Comparison of ENCODE assay signal across 27 mouse cellular contexts in genomic region chr17:53551306-53552299, GRCm38 (mm10). TPM values are rescaled to one million over a fixed set of nuclear protein-coding genes. Genes with fewer than 3 reads are reported as not detected.
DNase-seq lines count a peak whose midpoint lies in the region; ATAC-seq and TF ChIP-seq lines count a peak whose summit lies in the region.
"Had no signal": no experiment of that assay in that cellular context is flagged by ENCODE, and none has a peak within 500 bp of the region (broad histone marks: within the 10 kb centered on the region; RNA-seq: fewer than 3 reads in every experiment).

No protein-coding gene starts in this region.

- intact Hi-C loops in heart, postnatal 10 days (cut with DNase I) = no loop called here

- H3K9me3 ChIP-seq in heart, embryonic 10.5 days = no peaks in the 10 kb centered on the region
- H3K9me3 ChIP-seq in midbrain, embryonic 12.5 days = no peaks in the 10 kb centered on the region; the same call in 1 of the 2 replicates
- H3K9me3 ChIP-seq in midbrain, postnatal 0 days (ENCODE audit: low read length) = no peaks in the 10 kb centered on the region
- H3K9me3 ChIP-seq in forebrain, embryonic 16.5 days (ENCODE audit: control insufficient read depth, low read length) = no peaks in the 10 kb centered on the region
- H3K9me3 ChIP-seq: embryonic facial prominence, embryonic 13.5 days; limb, embryonic 10.5 days; liver, embryonic 15.5 days; lung, embryonic 15.5 days had no signal

- no peak for TF ChIP-seq CTCF in midbrain, postnatal 0 days (IDR thresholded peaks at IDR 0.05)

- H3K27ac ChIP-seq in heart, embryonic 10.5 days = no peak overlapping the region
- no peak overlapping the region for H3K27ac ChIP-seq in midbrain, embryonic 12.5 days (replicated peaks)
- H3K27ac ChIP-seq in midbrain, postnatal 0 days (ENCODE audit: low read depth, low read length) = no peak overlapping the region
- H3K27ac ChIP-seq in forebrain, embryonic 16.5 days (ENCODE audit: low read length) = peak overlapping the region; percentile 75
- H3K27ac ChIP-seq: embryonic facial prominence, embryonic 13.5 days; kidney, postnatal 0 days; limb, embryonic 10.5 days; liver, embryonic 15.5 days; lung, embryonic 15.5 days had no signal

- no peaks in the 10 kb centered on the region for H3K27me3 ChIP-seq in heart, embryonic 10.5 days (ENCODE audit: insufficient read depth, poor library complexity, severe bottlenecking)
- no peaks in the 10 kb centered on the region for H3K27me3 ChIP-seq in midbrain, embryonic 12.5 days
- no peaks in the 10 kb centered on the region for H3K27me3 ChIP-seq in midbrain, postnatal 0 days (ENCODE audit: insufficient read depth, low read length)
- no peaks in the 10 kb centered on the region for H3K27me3 ChIP-seq in forebrain, embryonic 16.5 days (replicated peaks; ENCODE audit: control insufficient read depth, insufficient read depth, low read length)
- H3K27me3 ChIP-seq: embryonic facial prominence, embryonic 13.5 days; liver, embryonic 15.5 days; lung, embryonic 15.5 days had no signal

- peak; percentile 39 for DNase-seq in heart, embryonic 10.5 days (ENCODE audit: low spot score)
- DNase-seq in heart, postnatal 10 days = no peak
- no peak for DNase-seq in midbrain, postnatal 0 days (ENCODE audit: low spot score)
- no peak for DNase-seq in left cerebral cortex, adult 8-10 months (ENCODE audit: low spot score in 2 of 2)
- no peak for DNase-seq in cerebellum, postnatal 25 days
- DNase-seq: cerebellum, adult 2 months; cerebellum, postnatal 36 days; embryo, embryonic 11 days; kidney, adult 11 months; liver; lung, postnatal 4 days; thymus, postnatal 25 days had no signal

- 75% methylated on average over 8 of the region's 8 CpGs for WGBS in heart, embryonic 10.5 days
- 50% methylated on average over 8 of the region's 8 CpGs for WGBS in midbrain, embryonic 12.5 days
- WGBS in midbrain, postnatal 0 days = 35% methylated on average over 8 of the region's 8 CpGs
- WGBS in forebrain, embryonic 16.5 days = 28% methylated on average over 8 of the region's 8 CpGs

- H3K4me2 ChIP-seq in midbrain, embryonic 12.5 days (replicated peaks) = no peak overlapping the region
- no peak overlapping the region for H3K4me2 ChIP-seq in midbrain, postnatal 0 days (ENCODE audit: low read depth, low read length, poor library complexity, severe bottlenecking)
- H3K4me2 ChIP-seq in forebrain, embryonic 16.5 days (ENCODE audit: low read length) = no peak overlapping the region
- H3K4me2 ChIP-seq: embryonic facial prominence, embryonic 13.5 days; heart, embryonic 11.5 days; liver, embryonic 15.5 days; lung, embryonic 15.5 days had no signal

- no peak overlapping the region for H3K9ac ChIP-seq in midbrain, embryonic 12.5 days (replicated peaks)
- H3K9ac ChIP-seq in midbrain, postnatal 0 days (replicated peaks; ENCODE audit: low read length, poor library complexity, severe bottlenecking) = no peak overlapping the region
- H3K9ac ChIP-seq in forebrain, embryonic 16.5 days (replicated peaks; ENCODE audit: low read depth, low read length) = no peak overlapping the region
- H3K9ac ChIP-seq: embryonic facial prominence, embryonic 13.5 days; liver, embryonic 15.5 days; lung, embryonic 15.5 days had no signal

- ATAC-seq in midbrain, embryonic 12.5 days (ENCODE audit: low FRiP score, low read depth) = peak; percentile 70
- ATAC-seq in midbrain, postnatal 0 days (ENCODE audit: low FRiP score) = no peak
- peak; percentile 93 for ATAC-seq in forebrain, embryonic 16.5 days
- no peak for ATAC-seq in frontal cortex, adult (ENCODE audit: low TSS enrichment)

- H3K36me3 ChIP-seq in heart, embryonic 10.5 days = no peaks in the 10 kb centered on the region
- H3K36me3 ChIP-seq in midbrain, embryonic 12.5 days = no peaks in the 10 kb centered on the region
- H3K36me3 ChIP-seq in midbrain, postnatal 0 days (ENCODE audit: insufficient read depth, low read length) = no peaks in the 10 kb centered on the region
- H3K36me3 ChIP-seq in forebrain, embryonic 16.5 days (ENCODE audit: control insufficient read depth, insufficient read depth) = no peaks in the 10 kb centered on the region
- H3K36me3 ChIP-seq: embryonic facial prominence, embryonic 13.5 days; limb, embryonic 10.5 days; liver, embryonic 15.5 days; lung, embryonic 15.5 days had no signal

- no peaks in the 10 kb centered on the region for H3K4me1 ChIP-seq in heart, embryonic 10.5 days
- H3K4me1 ChIP-seq in midbrain, embryonic 12.5 days = peaks cover 8% of the 10 kb centered on the region; the same call in 1 of the 2 replicates
- no peaks in the 10 kb centered on the region for H3K4me1 ChIP-seq in midbrain, postnatal 0 days (ENCODE audit: insufficient read depth, low read length)
- H3K4me1 ChIP-seq in forebrain, embryonic 16.5 days (replicated peaks; ENCODE audit: control insufficient read depth, insufficient read depth, low read length) = peaks cover 7% of the 10 kb centered on the region; the same call in 1 of the 2 replicates
- H3K4me1 ChIP-seq: embryonic facial prominence, embryonic 13.5 days; limb, embryonic 10.5 days; lung, embryonic 15.5 days had no signal

- H3K4me3 ChIP-seq in heart, embryonic 10.5 days = no peak overlapping the region
- H3K4me3 ChIP-seq in midbrain, embryonic 12.5 days = no peak overlapping the region
- no peak overlapping the region for H3K4me3 ChIP-seq in midbrain, postnatal 0 days (ENCODE audit: low read depth, low read length)
- no peak overlapping the region for H3K4me3 ChIP-seq in forebrain, embryonic 16.5 days (replicated peaks; ENCODE audit: low read length)
- H3K4me3 ChIP-seq: embryonic facial prominence, embryonic 13.5 days; erythroblast, embryonic 14.5 days; limb, embryonic 10.5 days; liver, embryonic 15.5 days; lung, embryonic 15.5 days had no signal

RNA-seq across cellular contexts. Expression of gene Pp2d1, which starts 12.4 kb away (rescaled TPM):
- 0.27 and 0.34 TPM in 2 replicates for polyA plus RNA-seq in heart, embryonic 10.5 days (2016; fragmentation: Nextera tagmentation; extraction: Ambion mirVana)
- not detected for total RNA-seq in heart, postnatal 10 days (2021)
- polyA plus RNA-seq in midbrain, embryonic 12.5 days (2016; fragmentation: Nextera tagmentation; extraction: Ambion mirVana) = 0.40 and 0.58 TPM in 2 replicates
- not detected in 2 replicates for total RNA-seq in midbrain, postnatal 0 days (2014; rRNA removed)
- polyA plus RNA-seq in midbrain, postnatal 0 days (2015; fragmentation: Nextera tagmentation; extraction: Ambion mirVana) = 0.26 and 0.42 TPM in 2 replicates
- polyA plus RNA-seq in forebrain, embryonic 16.5 days (2015; fragmentation: Nextera tagmentation; extraction: Ambion mirVana) = 0.25 and 0.51 TPM in 2 replicates
- under 1 TPM in 1 of 4 experiments, not detected in 3; 0.15 TPM for total RNA-seq in left cerebral cortex, adult 8-10 months (2022)
- total RNA-seq: adrenal gland, adult 18-20 months; granulocyte monocyte progenitor cell, adult 5-6 weeks; layer of hippocampus, postnatal 10 days had no signal
- polyA plus RNA-seq: cerebellum, adult 2 months; erythroblast, embryonic 14.5 days; large intestine, adult 2 months; spleen, adult 2 months had no signal

RNA-seq across cellular contexts. Expression of gene Kat2b, which starts 15.1 kb away (rescaled TPM):
- polyA plus RNA-seq in heart, embryonic 10.5 days (2016; fragmentation: Nextera tagmentation; extraction: Ambion mirVana) = 4.1 and 5.9 TPM in 2 replicates
- total RNA-seq in heart, postnatal 10 days (2021) = 10 to 100 TPM; 91.6 to 95.9 TPM
- polyA plus RNA-seq in midbrain, embryonic 12.5 days (2016; fragmentation: Nextera tagmentation; extraction: Ambion mirVana) = 8.6 and 9.2 TPM in 2 replicates
- total RNA-seq in midbrain, postnatal 0 days (2014; rRNA removed) = 17.2 and 22.5 TPM in 2 replicates
- 2.4 and 3.6 TPM in 2 replicates for polyA plus RNA-seq in midbrain, postnatal 0 days (2015; fragmentation: Nextera tagmentation; extraction: Ambion mirVana)
- polyA plus RNA-seq in forebrain, embryonic 16.5 days (2015; fragmentation: Nextera tagmentation; extraction: Ambion mirVana) = 6.0 and 6.2 TPM in 2 replicates
- 10 to 100 TPM; 16.8 to 35.3 (median 24.3) TPM for total RNA-seq in left cerebral cortex, adult 8-10 months (2022)

Comparison
In these comparisons a context has a peak if more than half of its experiments do, and no peak if none do; other contexts are left out.
1. ATAC-seq: peak in midbrain, embryonic 12.5 days (single experiment) and forebrain, embryonic 16.5 days (single experiment); none in midbrain, postnatal 0 days (single experiment) and frontal cortex, adult (single experiment).